ENCODE assay signal across 8 mouse cellular contexts in genomic region chr4:116557306-116558121, GRCm38 (mm10). TPM values are rescaled to one million over a fixed set of nuclear protein-coding genes. Genes with fewer than 3 reads are reported as not detected.
A peak's percentile ranks its signal among the peaks of the same experiment; 100 is the strongest.
DNase-seq lines count a peak whose midpoint lies in the region; ATAC-seq and TF ChIP-seq lines count a peak whose summit lies in the region.

Gene Gpbp1l1 (plus strand): TSS chr4:116557658.

- H3K9ac ChIP-seq in ES-E14 (ENCODE audit: insufficient read depth, low read depth, low read length, poor library complexity, severe bottlenecking): peak within 1 kb of the TSS; percentile 98
- H3K9ac ChIP-seq in forebrain, embryonic 16.5 days (replicated peaks; ENCODE audit: low read depth, low read length): peak within 1 kb of the TSS; percentile 86
- H3K9ac ChIP-seq in lung, embryonic 14.5 days: peak within 1 kb of the TSS; percentile 92

- no peaks in the 10 kb centered on the region; a peak in 1 of 4 replicates for H3K4me1 ChIP-seq in ES-E14 (ENCODE audit: control insufficient read depth in 2 of 2, insufficient read depth in 2 of 2, low read length in 2 of 2, poor library complexity in 1 of 2)
- peaks cover 15% of the 10 kb centered on the region for H3K4me1 ChIP-seq in forebrain, embryonic 16.5 days (replicated peaks; ENCODE audit: control insufficient read depth, insufficient read depth, low read length)
- no peaks in the 10 kb centered on the region for H3K4me1 ChIP-seq in lung, embryonic 14.5 days (ENCODE audit: insufficient read depth)
- no peaks in the 10 kb centered on the region for H3K4me1 ChIP-seq in olfactory bulb, adult 2 months (ENCODE audit: control insufficient read depth, insufficient read depth, low read length)
- 0 out of 2 replicates have a peak, but pooled peaks cover 2% of the 10 kb centered on the region for H3K4me1 ChIP-seq in thymus, adult 2 months (replicated peaks; ENCODE audit: control insufficient read depth, insufficient read depth, low read length)

- H3K4me2 ChIP-seq in forebrain, embryonic 16.5 days (ENCODE audit: low read length): peak within 1 kb of the TSS; percentile 79
- peak within 1 kb of the TSS; percentile 66 for H3K4me2 ChIP-seq in lung, embryonic 14.5 days

- peak; percentile 68 for TF ChIP-seq CTCF in layer of hippocampus, adult 2 months (conservative IDR thresholded peaks at IDR 0.05)
- peak; percentile 53 for TF ChIP-seq CTCF in lung, embryonic 14.5 days (IDR thresholded peaks at IDR 0.05; ENCODE audit: low read depth)
- TF ChIP-seq CTCF in olfactory bulb, adult 2 months (IDR thresholded peaks at IDR 0.05; ENCODE audit: insufficient read depth, low read depth, low read length): no peak
- peak; percentile 55; the same call in 1 of the 2 replicates for TF ChIP-seq CTCF in thymus, adult 2 months (IDR thresholded peaks at IDR 0.05; ENCODE audit: borderline replicate concordance, control insufficient read depth, extremely low read depth, insufficient read depth, low read length, poor library complexity)

- peak within 1 kb of the TSS; percentile 96 to 98 for H3K4me3 ChIP-seq in ES-E14 (ENCODE audit: insufficient read depth in 1 of 2, low read depth in 1 of 2, low read length in 2 of 2, poor library complexity in 1 of 2, severe bottlenecking in 1 of 2)
- H3K4me3 ChIP-seq in forebrain, embryonic 16.5 days (replicated peaks; ENCODE audit: low read length): peak within 1 kb of the TSS; percentile 97
- H3K4me3 ChIP-seq in layer of hippocampus, adult 2 months: peak within 1 kb of the TSS; percentile 79
- peak within 1 kb of the TSS; percentile 91 for H3K4me3 ChIP-seq in lung, embryonic 14.5 days (ENCODE audit: low read depth, low read length)
- peak within 1 kb of the TSS; percentile 81 for H3K4me3 ChIP-seq in olfactory bulb, adult 2 months (ENCODE audit: insufficient read depth, low read depth, low read length)
- H3K4me3 ChIP-seq in thymus, adult 2 months (ENCODE audit: control insufficient read depth, insufficient read depth, low read length): peak within 1 kb of the TSS; percentile 80

- peaks cover 2% of the 10 kb centered on the region; the same call in 1 of the 2 replicates for H3K36me3 ChIP-seq in ES-E14 (ENCODE audit: control insufficient read depth, insufficient read depth, low read length, poor library complexity, severe bottlenecking)
- no peaks in the 10 kb centered on the region; the same call in 1 of the 2 replicates for H3K36me3 ChIP-seq in forebrain, embryonic 16.5 days (ENCODE audit: control insufficient read depth, insufficient read depth)
- peaks cover 13% of the 10 kb centered on the region for H3K36me3 ChIP-seq in lung, embryonic 14.5 days (ENCODE audit: insufficient read depth)
- H3K36me3 ChIP-seq in thymus, adult 2 months (ENCODE audit: control insufficient read depth, insufficient read depth, low read length): peaks cover 6% of the 10 kb centered on the region; the same call in 1 of the 2 replicates

- H3K27me3 ChIP-seq in forebrain, embryonic 16.5 days (replicated peaks; ENCODE audit: control insufficient read depth, insufficient read depth, low read length): no peaks in the 10 kb centered on the region
- H3K27me3 ChIP-seq in lung, embryonic 14.5 days (ENCODE audit: insufficient read depth, low read length): no peaks in the 10 kb centered on the region
- H3K27me3 ChIP-seq in thymus, adult 2 months (ENCODE audit: control insufficient read depth, insufficient read depth, low read length): no peaks in the 10 kb centered on the region

- intact Hi-C loops in heart, postnatal 36 days (cut with DNase I): loop anchor here (2.0 to 5.0 kb wide), 4 partner anchors 50 to 395 kb away; partner anchors contain the start of genes Ipp, Nasp and Prdx1

- TF ChIP-seq POLR2A in olfactory bulb, adult 2 months (IDR thresholded peaks at IDR 0.05; ENCODE audit: insufficient read depth, low read depth, low read length): peak; percentile 67; the same call in 1 of the 2 replicates
- TF ChIP-seq POLR2A in thymus, adult 2 months (IDR thresholded peaks at IDR 0.05; ENCODE audit: control insufficient read depth, extremely low read depth, insufficient read depth, low read length, poor library complexity): peak; percentile 92; the same call in 1 of the 2 replicates

- H3K9me3 ChIP-seq in ES-E14 (ENCODE audit: control insufficient read depth, insufficient read depth, low read depth, low read length): no peaks in the 10 kb centered on the region
- H3K9me3 ChIP-seq in forebrain, embryonic 16.5 days (ENCODE audit: control insufficient read depth, low read length): no peaks in the 10 kb centered on the region
- H3K9me3 ChIP-seq in lung, embryonic 14.5 days (ENCODE audit: low read depth, low read length): no peaks in the 10 kb centered on the region

- WGBS in forebrain, embryonic 16.5 days: under 1% methylated on average over 78 of the region's 78 CpGs
- WGBS in lung, embryonic 14.5 days: under 1% methylated on average over 74 of the region's 78 CpGs
- under 1% methylated on average over 77 of the region's 78 CpGs for WGBS in olfactory bulb, adult 2 months
- under 1% methylated on average over 78 of the region's 78 CpGs for WGBS in thymus, adult 2 months

- peak; percentile 95 for ATAC-seq in forebrain, embryonic 16.5 days
- ATAC-seq in lung, embryonic 14.5 days (ENCODE audit: insufficient read depth): peak; percentile 95

- peak within 1 kb of the TSS; percentile 89 for H3K27ac ChIP-seq in ES-E14 (ENCODE audit: insufficient read depth, low read depth, low read length, poor library complexity, severe bottlenecking)
- peak within 1 kb of the TSS; percentile 95 for H3K27ac ChIP-seq in forebrain, embryonic 16.5 days (ENCODE audit: low read length)
- peak within 1 kb of the TSS; percentile 97 for H3K27ac ChIP-seq in layer of hippocampus, adult 2 months
- H3K27ac ChIP-seq in lung, embryonic 14.5 days (ENCODE audit: low read depth): peak within 1 kb of the TSS; percentile 95
- H3K27ac ChIP-seq in olfactory bulb, adult 2 months (ENCODE audit: insufficient read depth, low read depth, low read length): peak within 1 kb of the TSS; percentile 88
- H3K27ac ChIP-seq in thymus, adult 2 months (ENCODE audit: control insufficient read depth, insufficient read depth, low read length): peak within 1 kb of the TSS; percentile 96

- in situ Hi-C loops in ES-E14 (cut with MboI; ENCODE audit: low sequenced_read_pairs in 2 of 2, unreplicated experiment in 2 of 2): no loop called here

- DNase-seq in ES-E14 (ENCODE audit: low read depth, low spot score): peak; percentile 89
- peak; percentile 97 for DNase-seq in cerebellum, adult 11-12 months
- peak; percentile 97 to 99 for DNase-seq in heart, postnatal 36 days
- DNase-seq in layer of hippocampus, adult 2 months (ENCODE audit: low spot score in 2 of 2): peak; percentile 98
- DNase-seq in lung, embryonic 14.5 days: peak; percentile 98
- peak; percentile 98 for DNase-seq in thymus, adult 2 months

TF ChIP-seq in ES-E14, 5 proteins besides CTCF, POLR2A, EP300 and RAD21:
- TF ChIP-seq CHD2 (IDR thresholded peaks at IDR 0.05; ENCODE audit: low read depth, low read length): no peak
- 0 out of 2 replicates have a peak, but pooled peaks have one; percentile 64 for TF ChIP-seq HCFC1 (IDR thresholded peaks at IDR 0.05; ENCODE audit: borderline replicate concordance, insufficient read depth, low read length)
- no peak for TF ChIP-seq MAFK (IDR thresholded peaks at IDR 0.05; ENCODE audit: insufficient read depth, low read depth, low read length)

RNA-seq across cellular contexts. Expression of gene Gpbp1l1, which starts in this region (rescaled TPM):
- total RNA-seq in ES-E14 (2012; rRNA removed): 65.9 and 74.3 TPM in 2 replicates
- polyA plus RNA-seq in forebrain, embryonic 16.5 days (2015; fragmentation: Nextera tagmentation; extraction: Ambion mirVana): 19.0 and 22.9 TPM in 2 replicates
- total RNA-seq in heart, postnatal 36 days (2021): 10 to 100 TPM; 65.4 to 83.1 TPM
- 10 to 100 TPM; 38.2 to 45.0 TPM for total RNA-seq in layer of hippocampus, adult 2 months (2021)
- 39.5 and 41.5 TPM in 2 replicates for polyA plus RNA-seq in lung, embryonic 14.5 days (2014; fragmentation: Nextera tagmentation; extraction: Ambion mirVana)
- 174 TPM in 1 of 2 replicates, not detected in the other for polyA plus RNA-seq in olfactory bulb, adult 2 months (2012; ENCODE audit: insufficient read depth, insufficient read length, low replicate concordance, missing spikeins)
- polyA plus RNA-seq in thymus, adult 2 months (2012; rRNA removed): 76.9 and 81.2 TPM in 2 replicates

Comparison
In these comparisons a context has a peak if more than half of its experiments do, and no peak if none do; other contexts are left out.
1. Peak in every context shown above with its lines: DNase-seq, ATAC-seq, H3K4me3 ChIP-seq and H3K27ac ChIP-seq.